25 mouse cellular contexts compared by ENCODE assay signal in the genomic region with DNA sequence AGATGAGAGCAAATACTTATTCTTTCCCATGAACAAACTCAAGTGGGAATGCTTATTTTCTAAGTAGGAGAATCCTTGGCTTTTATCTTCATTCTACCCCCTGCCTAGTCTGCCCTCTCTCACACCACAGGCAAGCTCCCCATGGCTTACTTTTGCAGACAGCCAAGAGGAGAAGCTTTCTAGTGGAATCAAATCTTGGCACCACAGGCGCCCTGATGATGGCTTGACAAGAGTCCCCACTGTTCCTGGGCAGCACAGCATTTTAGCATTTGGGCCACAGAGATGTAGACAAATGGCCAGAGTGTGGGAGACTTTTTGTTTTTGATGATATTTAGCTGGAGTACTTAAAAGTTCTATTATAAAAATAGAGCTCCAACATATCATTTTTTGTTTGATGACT.
A peak's percentile ranks its signal among the peaks of the same experiment; 100 is the strongest.
DNase-seq lines count a peak whose midpoint lies in the region; ATAC-seq and TF ChIP-seq lines count a peak whose summit lies in the region.
"Had no signal": no experiment of that assay in that cellular context is flagged by ENCODE, and none has a peak within 500 bp of the region (broad histone marks: within the 10 kb centered on the region; RNA-seq: fewer than 3 reads in every experiment).

No protein-coding gene starts in this region.

- 43% methylated on average over 1 of the region's 1 CpGs for WGBS in liver, postnatal 0 days (ENCODE audit: insufficient replicate concordance)

- no peak for TF ChIP-seq CTCF in liver, postnatal 0 days (IDR thresholded peaks at IDR 0.05; ENCODE audit: low read depth)

- H3K27me3 ChIP-seq in liver, postnatal 0 days (ENCODE audit: insufficient read depth, low read length): no peaks in the 10 kb centered on the region
- H3K27me3 ChIP-seq: CH12.LX; limb, embryonic 12.5 days; liver, embryonic 15.5 days; lung, embryonic 15.5 days; midbrain, embryonic 12.5 days; neural tube, embryonic 13.5 days; Patski; stomach, embryonic 15.5 days had no signal

- H3K27ac ChIP-seq in liver, postnatal 0 days (ENCODE audit: low read depth): no peak overlapping the region
- H3K27ac ChIP-seq: kidney, postnatal 0 days; limb, embryonic 12.5 days; liver, embryonic 15.5 days; lung, embryonic 15.5 days; midbrain, embryonic 12.5 days; neural tube, embryonic 13.5 days; stomach, embryonic 15.5 days had no signal

- no peaks in the 10 kb centered on the region for H3K9me3 ChIP-seq in liver, postnatal 0 days (ENCODE audit: low read length)
- H3K9me3 ChIP-seq: limb, embryonic 12.5 days; liver, embryonic 15.5 days; lung, embryonic 15.5 days; midbrain, embryonic 12.5 days; neural tube, embryonic 13.5 days; stomach, embryonic 15.5 days had no signal

- H3K4me3 ChIP-seq in liver, postnatal 0 days (ENCODE audit: low read depth, low read length): no peak overlapping the region
- H3K4me3 ChIP-seq: limb, embryonic 12.5 days; liver, embryonic 15.5 days; lung, embryonic 15.5 days; midbrain, embryonic 12.5 days; neural tube, embryonic 13.5 days; stomach, embryonic 15.5 days had no signal

- no peak overlapping the region for H3K4me2 ChIP-seq in liver, postnatal 0 days (ENCODE audit: low read depth, low read length)
- H3K4me2 ChIP-seq: limb, embryonic 12.5 days; liver, embryonic 15.5 days; lung, embryonic 15.5 days; midbrain, embryonic 12.5 days; neural tube, embryonic 13.5 days; stomach, embryonic 15.5 days had no signal

- ATAC-seq in cerebellum, adult (ENCODE audit: insufficient number of reproducible peaks, low FRiP score, low TSS enrichment): peak; percentile 93
- ATAC-seq in liver, postnatal 0 days: no peak
- no peak for ATAC-seq in CD4-positive, CD25-positive, alpha-beta regulatory T cell, adult 4 months
- ATAC-seq: forebrain, embryonic 14.5 days; intestine, embryonic 16.5 days; Patski had no signal

- no peaks in the 10 kb centered on the region for H3K4me1 ChIP-seq in liver, postnatal 0 days (ENCODE audit: insufficient read depth)
- H3K4me1 ChIP-seq: limb, embryonic 12.5 days; liver, embryonic 15.5 days; lung, embryonic 15.5 days; midbrain, embryonic 12.5 days; neural tube, embryonic 13.5 days; stomach, embryonic 15.5 days had no signal

- no peak overlapping the region for H3K9ac ChIP-seq in liver, postnatal 0 days (replicated peaks)
- H3K9ac ChIP-seq: limb, embryonic 12.5 days; liver, embryonic 15.5 days; lung, embryonic 15.5 days; midbrain, embryonic 12.5 days; neural tube, embryonic 13.5 days; stomach, embryonic 15.5 days had no signal

- no peak for TF ChIP-seq EP300 in liver, postnatal 0 days (IDR thresholded peaks at IDR 0.05; ENCODE audit: low read depth)

- peak; percentile 78 for DNase-seq in brain, adult 2 months (ENCODE audit: low read depth, low spot score)
- peak; percentile 40 for DNase-seq in cerebellum, adult 8-10 months
- peak; percentile 57 to 73 for DNase-seq in cerebellum, postnatal 25 days
- DNase-seq in liver, postnatal 0 days: no peak
- no peak for DNase-seq in right cerebral cortex, postnatal 4 days
- DNase-seq: adrenal gland, postnatal 14 days; B cell, adult 2 months; gastrocnemius, postnatal 14 days; kidney, adult 8-10 months; kidney, postnatal 4 days; lung, postnatal 36 days; thymus, postnatal 14 days had no signal

- no peaks in the 10 kb centered on the region for H3K36me3 ChIP-seq in liver, postnatal 0 days (replicated peaks; ENCODE audit: insufficient read depth, low read length)
- H3K36me3 ChIP-seq: limb, embryonic 12.5 days; liver, embryonic 15.5 days; lung, embryonic 15.5 days; midbrain, embryonic 12.5 days; neural tube, embryonic 13.5 days; stomach, embryonic 15.5 days had no signal

Comparison
In these comparisons a context has a peak if more than half of its experiments do, and no peak if none do; other contexts are left out.
1. DNase-seq: peak in brain, adult 2 months (single experiment), cerebellum, adult 8-10 months (single experiment) and cerebellum, postnatal 25 days (2 of 2); none in liver, postnatal 0 days (single experiment) and right cerebral cortex, postnatal 4 days (single experiment).